Mouse (Mus musculus): ENCODE data around the gene Cadm3. TPM values are rescaled to one million over a fixed set of nuclear protein-coding genes. Genes with fewer than 3 reads are reported as not detected.

The Cadm3 gene
- total RNA-seq, 1 experiment = 0.85 TPM

GRCm38 (mm10) chr1:173328446-173328845 is 39.0 kb downstream of the Cadm3 start:
- H3K4me1 ChIP-seq (ENCODE audit: control insufficient read depth in 2 of 2, insufficient read depth in 2 of 2, low read length in 2 of 2, poor library complexity in 1 of 2) = no peaks in the 10 kb centered on the region
- in situ Hi-C loops (cut with MboI; ENCODE audit: low sequenced_read_pairs in 2 of 2, unreplicated experiment in 2 of 2) = loop anchor here in 1 of 2 experiments (10.0 kb wide), 1 partner anchor 56 kb away; no protein-coding TSS in a partner anchor
- no peaks in the 10 kb centered on the region for H3K36me3 ChIP-seq (ENCODE audit: control insufficient read depth, insufficient read depth, low read length, poor library complexity, severe bottlenecking)
- no peak for DNase-seq (ENCODE audit: low read depth, low spot score)
- no peaks in the 10 kb centered on the region for H3K9me3 ChIP-seq (ENCODE audit: control insufficient read depth, insufficient read depth, low read depth, low read length)
- no peak overlapping the region for H3K4me3 ChIP-seq (ENCODE audit: insufficient read depth in 1 of 2, low read depth in 1 of 2, low read length in 2 of 2, poor library complexity in 1 of 2, severe bottlenecking in 1 of 2)
- no peak overlapping the region for H3K27ac ChIP-seq (ENCODE audit: insufficient read depth, low read depth, low read length, poor library complexity, severe bottlenecking)
- no peak for TF ChIP-seq ZC3H11A (IDR thresholded peaks at IDR 0.05; ENCODE audit: borderline replicate concordance, low read depth, low read length)
- no peak overlapping the region for H3K9ac ChIP-seq (ENCODE audit: insufficient read depth, low read depth, low read length, poor library complexity, severe bottlenecking)

- no peaks in the 10 kb centered on the region for H3K4me1 ChIP-seq (ENCODE audit: control insufficient read depth in 2 of 2, insufficient read depth in 2 of 2, low read length in 2 of 2, poor library complexity in 1 of 2)
- in situ Hi-C loops (cut with MboI; ENCODE audit: low sequenced_read_pairs in 2 of 2, unreplicated experiment in 2 of 2) = loop anchor here in 1 of 2 experiments (10.0 kb wide), 1 partner anchor 58 kb away; no protein-coding TSS in a partner anchor
- TF ChIP-seq HCFC1 (IDR thresholded peaks at IDR 0.05; ENCODE audit: borderline replicate concordance, insufficient read depth, low read length) = no peak
- no peak for TF ChIP-seq CHD2 (IDR thresholded peaks at IDR 0.05; ENCODE audit: low read depth, low read length)
- no peak for TF ChIP-seq ZC3H11A (IDR thresholded peaks at IDR 0.05; ENCODE audit: borderline replicate concordance, low read depth, low read length)
- H3K27ac ChIP-seq (ENCODE audit: insufficient read depth, low read depth, low read length, poor library complexity, severe bottlenecking) = no peak overlapping the region
- no peak for DNase-seq (ENCODE audit: low read depth, low spot score)
- H3K9ac ChIP-seq (ENCODE audit: insufficient read depth, low read depth, low read length, poor library complexity, severe bottlenecking) = no peak overlapping the region
- H3K36me3 ChIP-seq (ENCODE audit: control insufficient read depth, insufficient read depth, low read length, poor library complexity, severe bottlenecking) = no peaks in the 10 kb centered on the region
- H3K9me3 ChIP-seq (ENCODE audit: control insufficient read depth, insufficient read depth, low read depth, low read length) = no peaks in the 10 kb centered on the region
- no peak overlapping the region for H3K4me3 ChIP-seq (ENCODE audit: insufficient read depth in 1 of 2, low read depth in 1 of 2, low read length in 2 of 2, poor library complexity in 1 of 2, severe bottlenecking in 1 of 2)
Measured at GRCm38 (mm10) chr1:173326552-173326951, 40.9 kb downstream of the Cadm3 start.

- in situ Hi-C loops (cut with MboI; ENCODE audit: low sequenced_read_pairs in 2 of 2, unreplicated experiment in 2 of 2) = loop anchor here in 1 of 2 experiments (10.0 kb wide), 1 partner anchor 59 kb away; no protein-coding TSS in a partner anchor
- TF ChIP-seq ZC3H11A (IDR thresholded peaks at IDR 0.05; ENCODE audit: borderline replicate concordance, low read depth, low read length) (no peak), CHD2 (IDR thresholded peaks at IDR 0.05; ENCODE audit: low read depth, low read length) (no peak), HCFC1 (IDR thresholded peaks at IDR 0.05; ENCODE audit: borderline replicate concordance, insufficient read depth, low read length) (no peak), MAFK (IDR thresholded peaks at IDR 0.05; ENCODE audit: insufficient read depth, low read depth, low read length) (no peak), ZNF384 (IDR thresholded peaks at IDR 0.05; ENCODE audit: low read depth, low read length) (no peak)
- H3K36me3 ChIP-seq (ENCODE audit: control insufficient read depth, insufficient read depth, low read length, poor library complexity, severe bottlenecking) = no peaks in the 10 kb centered on the region
- H3K4me1 ChIP-seq (ENCODE audit: control insufficient read depth in 2 of 2, insufficient read depth in 2 of 2, low read length in 2 of 2, poor library complexity in 1 of 2) = no peaks in the 10 kb centered on the region
- H3K4me3 ChIP-seq (ENCODE audit: insufficient read depth in 1 of 2, low read depth in 1 of 2, low read length in 2 of 2, poor library complexity in 1 of 2, severe bottlenecking in 1 of 2) = no peak overlapping the region
- no peak for DNase-seq (ENCODE audit: low read depth, low spot score)
- no peak overlapping the region for H3K27ac ChIP-seq (ENCODE audit: insufficient read depth, low read depth, low read length, poor library complexity, severe bottlenecking)
- H3K9ac ChIP-seq (ENCODE audit: insufficient read depth, low read depth, low read length, poor library complexity, severe bottlenecking) = no peak overlapping the region
- no peaks in the 10 kb centered on the region for H3K9me3 ChIP-seq (ENCODE audit: control insufficient read depth, insufficient read depth, low read depth, low read length)
Measured at GRCm38 (mm10) chr1:173325395-173325794, 42.1 kb downstream of the Cadm3 start.

GRCm38 (mm10) chr1:173324961-173325360 is 42.5 kb downstream of the Cadm3 start:
- no peaks in the 10 kb centered on the region for H3K4me1 ChIP-seq (ENCODE audit: control insufficient read depth in 2 of 2, insufficient read depth in 2 of 2, low read length in 2 of 2, poor library complexity in 1 of 2)
- TF ChIP-seq HCFC1 (IDR thresholded peaks at IDR 0.05; ENCODE audit: borderline replicate concordance, insufficient read depth, low read length) (no peak), MAFK (IDR thresholded peaks at IDR 0.05; ENCODE audit: insufficient read depth, low read depth, low read length) (no peak), ZNF384 (IDR thresholded peaks at IDR 0.05; ENCODE audit: low read depth, low read length) (no peak), CHD2 (IDR thresholded peaks at IDR 0.05; ENCODE audit: low read depth, low read length) (no peak), ZC3H11A (IDR thresholded peaks at IDR 0.05; ENCODE audit: borderline replicate concordance, low read depth, low read length) (no peak)

More at GRCm38 (mm10) chr1:173324961-173325360, 42.5 kb downstream of the Cadm3 start:
- H3K9me3 ChIP-seq (ENCODE audit: control insufficient read depth, insufficient read depth, low read depth, low read length) = no peaks in the 10 kb centered on the region
- in situ Hi-C loops (cut with MboI; ENCODE audit: low sequenced_read_pairs in 2 of 2, unreplicated experiment in 2 of 2) = loop anchor here (5.0 to 10.0 kb wide), 2 partner anchors 60 to 67 kb away; no protein-coding TSS in a partner anchor
- no peak for DNase-seq (ENCODE audit: low read depth, low spot score)
- H3K9ac ChIP-seq (ENCODE audit: insufficient read depth, low read depth, low read length, poor library complexity, severe bottlenecking) = no peak overlapping the region
- no peak overlapping the region for H3K4me3 ChIP-seq (ENCODE audit: insufficient read depth in 1 of 2, low read depth in 1 of 2, low read length in 2 of 2, poor library complexity in 1 of 2, severe bottlenecking in 1 of 2)
- H3K36me3 ChIP-seq (ENCODE audit: control insufficient read depth, insufficient read depth, low read length, poor library complexity, severe bottlenecking) = no peaks in the 10 kb centered on the region
- H3K27ac ChIP-seq (ENCODE audit: insufficient read depth, low read depth, low read length, poor library complexity, severe bottlenecking) = no peak overlapping the region

Data from ES-E14 (cell line).